Mouse (Mus musculus): ENCODE results near the gene Rab11fip4.

Gene Rab11fip4

GRCm38 (mm10) chr11:79614880-79615279 lies 23.9 kb downstream of the Rab11fip4 start:
- DNase-seq (ENCODE audit: low read depth, low spot score) = no peak

GRCm38 (mm10) chr11:79615871-79616270 lies 24.9 kb downstream of the Rab11fip4 start:
- no peak for DNase-seq (ENCODE audit: low read depth, low spot score)

GRCm38 (mm10) chr11:79617991-79618390 lies 27.0 kb downstream of the Rab11fip4 start:
- no peak for DNase-seq (ENCODE audit: low read depth, low spot score)

GRCm38 (mm10) chr11:79623029-79623428 lies 32.0 kb downstream of the Rab11fip4 start:
- DNase-seq (ENCODE audit: low read depth, low spot score) = no peak

- DNase-seq (ENCODE audit: low read depth, low spot score) = peak; percentile 53
Observed at GRCm38 (mm10) chr11:79624801-79625302, 33.8 kb downstream of the Rab11fip4 start.

- no peak for DNase-seq (ENCODE audit: low read depth, low spot score)
Observed at GRCm38 (mm10) chr11:79628716-79629115, 37.7 kb downstream of the Rab11fip4 start.

- no peak for DNase-seq (ENCODE audit: low read depth, low spot score)
Observed at GRCm38 (mm10) chr11:79629752-79630374, 38.9 kb downstream of the Rab11fip4 start.

GRCm38 (mm10) chr11:79630521-79630920 lies 39.5 kb downstream of the Rab11fip4 start:
- DNase-seq (ENCODE audit: low read depth, low spot score) = no peak

GRCm38 (mm10) chr11:79633366-79633765 lies 42.4 kb downstream of the Rab11fip4 start:
- DNase-seq (ENCODE audit: low read depth, low spot score) = no peak

GRCm38 (mm10) chr11:79635661-79636449 lies 44.8 kb downstream of the Rab11fip4 start:
- no peak for DNase-seq (ENCODE audit: low read depth, low spot score)

GRCm38 (mm10) chr11:79636481-79636880 lies 45.5 kb downstream of the Rab11fip4 start:
- DNase-seq (ENCODE audit: low read depth, low spot score) = no peak

- no peak for DNase-seq (ENCODE audit: low read depth, low spot score)
Observed at GRCm38 (mm10) chr11:79638691-79639090, 47.7 kb downstream of the Rab11fip4 start.

GRCm38 (mm10) chr11:79640940-79641733 lies 50.1 kb downstream of the Rab11fip4 start:
- no peak for DNase-seq (ENCODE audit: low read depth, low spot score)

- no peak for DNase-seq (ENCODE audit: low read depth, low spot score)
Observed at GRCm38 (mm10) chr11:79643730-79644129, 52.7 kb downstream of the Rab11fip4 start.

- no peak for DNase-seq (ENCODE audit: low read depth, low spot score)
Observed at GRCm38 (mm10) chr11:79644717-79645191, 53.7 kb downstream of the Rab11fip4 start.

GRCm38 (mm10) chr11:79646026-79646425 lies 55.0 kb downstream of the Rab11fip4 start:
- DNase-seq (ENCODE audit: low read depth, low spot score) = no peak

GRCm38 (mm10) chr11:79646467-79647070 lies 55.6 kb downstream of the Rab11fip4 start:
- DNase-seq (ENCODE audit: low read depth, low spot score) = peak; percentile 16

GRCm38 (mm10) chr11:79647071-79647501 lies 56.1 kb downstream of the Rab11fip4 start:
- no peak for DNase-seq (ENCODE audit: low read depth, low spot score)

- DNase-seq (ENCODE audit: low read depth, low spot score) = no peak
Observed at GRCm38 (mm10) chr11:79650359-79650835, 59.4 kb downstream of the Rab11fip4 start.

- no peak for DNase-seq (ENCODE audit: low read depth, low spot score)
Observed at GRCm38 (mm10) chr11:79652257-79652656, 61.2 kb downstream of the Rab11fip4 start.

- DNase-seq (ENCODE audit: low read depth, low spot score) = no peak
Observed at GRCm38 (mm10) chr11:79652921-79653575, 62.0 kb downstream of the Rab11fip4 start.
